Mouse (Mus musculus): ENCODE measurements at regions not wholly inside any gene's neighbourhood (a gene's known extent, or its start where the extent isn't known, plus 50 kb on each side); places are given as distances from the start of the nearest gene placed in this dataset.

DNA sequence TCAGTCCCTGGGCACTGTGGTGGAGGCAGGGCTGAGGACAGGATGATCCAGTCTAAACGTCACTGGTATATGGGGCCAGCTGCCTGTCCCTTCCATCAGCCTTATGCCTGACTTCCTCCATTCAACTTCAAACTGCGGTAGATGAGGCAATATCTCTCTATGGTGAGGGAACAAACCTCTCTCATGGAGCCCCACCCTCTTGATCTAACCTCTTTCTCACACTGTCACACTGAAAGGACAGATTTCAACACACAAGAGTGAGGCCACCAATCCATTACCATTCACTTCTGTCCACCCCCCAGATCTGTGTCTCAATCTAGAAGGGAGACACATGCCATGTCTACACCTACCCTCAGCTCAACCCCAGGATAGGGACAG is 92.5 kb upstream of the Smad3 start:
- no peak for DNase-seq (ENCODE audit: low spot score in 2 of 2)

DNA sequence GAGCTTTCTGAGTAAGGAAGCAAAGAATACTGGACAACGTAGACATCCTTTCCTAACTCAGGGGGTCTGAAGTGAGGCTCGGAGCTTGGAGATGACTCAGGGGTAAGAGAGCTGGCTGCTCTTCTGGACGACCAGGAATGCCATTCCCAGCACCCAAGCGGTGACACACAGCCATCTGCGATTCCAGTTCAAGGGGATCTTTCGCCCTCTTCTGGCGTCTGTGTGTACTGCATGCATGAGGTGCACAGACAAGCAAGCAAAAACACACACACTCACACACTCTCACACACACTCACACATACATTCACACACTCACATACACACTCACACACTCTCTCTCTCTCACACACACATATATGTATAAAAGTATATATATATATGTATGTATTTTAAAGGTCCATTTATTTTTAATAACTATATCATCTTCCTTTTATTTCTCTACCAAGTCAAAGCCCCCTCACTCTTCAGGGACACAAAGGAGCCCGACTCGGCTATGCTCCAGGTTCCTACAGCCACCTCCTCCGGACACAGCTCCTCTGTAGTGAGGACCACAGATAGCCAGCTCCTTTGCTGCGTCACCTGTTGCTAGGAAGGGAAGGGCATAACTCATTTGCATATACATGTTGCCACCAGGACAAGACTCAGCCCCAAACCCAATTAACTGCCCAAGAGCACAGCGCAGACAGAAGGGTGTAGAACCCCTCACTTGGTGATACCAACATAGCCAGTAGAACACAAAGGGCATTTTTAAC is 91.9 kb upstream of the Smad3 start:
- DNase-seq (ENCODE audit: low spot score in 2 of 2) = no peak

DNA sequence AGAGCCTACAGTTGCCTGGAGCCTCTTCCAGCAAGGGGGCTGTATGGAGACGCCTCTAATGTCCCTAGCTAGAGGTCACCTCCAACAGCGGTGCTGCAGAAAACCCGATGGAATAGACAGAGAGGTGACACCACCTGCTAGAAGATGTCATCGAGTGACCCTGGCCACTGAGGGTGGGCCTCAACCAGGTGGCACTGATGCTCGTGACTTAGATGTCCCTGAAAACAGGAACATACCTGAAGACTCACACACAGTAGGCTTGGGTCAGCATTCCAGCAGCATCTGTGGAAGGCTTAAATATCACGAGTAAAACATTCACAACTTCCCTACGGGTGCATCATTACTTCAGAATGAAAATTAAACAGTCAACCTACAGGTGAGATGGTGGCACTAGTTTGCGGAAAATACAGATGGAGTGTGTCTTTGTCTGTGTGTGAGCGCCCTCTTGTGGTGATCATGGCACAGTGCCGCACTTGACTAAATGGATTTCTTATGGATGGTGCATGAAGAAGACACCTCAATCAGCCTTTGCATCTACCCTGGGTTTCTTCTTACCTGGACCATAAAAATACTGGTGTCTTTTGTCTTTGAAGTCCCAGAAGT is 86.2 kb upstream of the Smad3 start:
- DNase-seq (ENCODE audit: low spot score in 2 of 2) = peak; percentile 77 to 84

- DNase-seq (ENCODE audit: low spot score in 2 of 2) = no peak
Measured at GRCm38 (mm10) chr9:63843431-63843830, 85.6 kb upstream of the Smad3 start.

DNA sequence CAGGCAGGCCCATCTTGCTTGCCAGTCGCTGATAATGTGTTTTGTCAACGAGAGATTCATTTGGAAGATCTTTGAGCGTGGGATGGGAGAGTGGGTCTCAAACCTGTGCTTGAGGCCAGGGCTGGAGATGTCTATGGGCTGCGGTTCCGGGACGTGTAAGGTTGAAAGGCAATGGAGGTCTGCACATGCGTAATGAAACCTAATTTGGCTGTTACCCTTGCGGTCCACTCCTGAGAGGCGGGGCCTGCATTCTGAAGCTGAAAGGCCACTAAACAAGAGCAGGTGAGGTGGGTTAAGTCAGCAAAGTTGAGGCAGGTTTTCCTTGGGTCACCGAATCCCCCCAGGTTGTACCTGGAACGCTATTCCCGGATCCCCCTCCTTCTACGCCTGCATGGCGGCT is 83.3 kb upstream of the Smad3 start:
- no peak for DNase-seq (ENCODE audit: low spot score in 2 of 2)

DNA sequence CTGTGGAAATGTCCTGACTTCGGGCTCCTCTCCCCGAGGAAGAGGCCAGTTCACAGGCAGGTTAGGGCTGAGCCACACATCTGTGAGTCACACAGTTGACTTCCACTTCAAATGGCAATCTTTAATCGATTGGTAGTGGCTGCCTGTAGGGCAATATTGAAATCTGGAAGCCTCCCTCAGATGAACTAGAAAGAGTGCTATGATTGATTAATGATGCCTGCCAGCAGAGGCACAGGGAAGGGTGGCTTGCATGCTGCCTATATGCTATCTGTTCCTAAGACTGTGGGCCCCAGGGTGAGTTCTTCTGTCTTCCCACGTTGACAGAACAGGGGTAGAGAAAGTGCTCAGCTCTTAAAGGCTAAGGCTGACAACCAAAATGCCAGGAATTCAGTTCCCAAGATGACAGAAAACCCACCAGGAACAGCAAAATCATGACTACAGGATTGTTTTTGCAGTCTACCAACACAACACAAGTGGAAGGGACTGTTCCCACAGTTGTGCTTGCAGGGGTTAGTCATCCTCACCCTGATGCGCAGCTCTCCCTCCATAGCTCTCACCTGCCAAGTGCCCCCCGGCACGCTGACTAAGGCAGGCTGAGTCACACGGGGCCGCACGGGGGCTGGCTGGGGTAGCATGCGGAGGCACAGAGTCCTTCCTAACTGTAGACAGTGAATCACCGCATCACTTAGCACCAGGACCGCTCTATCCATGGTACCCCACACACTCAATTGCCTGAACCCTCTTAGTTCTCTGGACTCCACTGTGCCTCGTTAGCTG is 81.4 kb upstream of the Smad3 start:
- no peak for DNase-seq (ENCODE audit: low spot score in 2 of 2)

GRCm38 (mm10) chr9:63837552-63837951 is 79.8 kb upstream of the Smad3 start:
- no peak for DNase-seq (ENCODE audit: low spot score in 2 of 2)

DNA sequence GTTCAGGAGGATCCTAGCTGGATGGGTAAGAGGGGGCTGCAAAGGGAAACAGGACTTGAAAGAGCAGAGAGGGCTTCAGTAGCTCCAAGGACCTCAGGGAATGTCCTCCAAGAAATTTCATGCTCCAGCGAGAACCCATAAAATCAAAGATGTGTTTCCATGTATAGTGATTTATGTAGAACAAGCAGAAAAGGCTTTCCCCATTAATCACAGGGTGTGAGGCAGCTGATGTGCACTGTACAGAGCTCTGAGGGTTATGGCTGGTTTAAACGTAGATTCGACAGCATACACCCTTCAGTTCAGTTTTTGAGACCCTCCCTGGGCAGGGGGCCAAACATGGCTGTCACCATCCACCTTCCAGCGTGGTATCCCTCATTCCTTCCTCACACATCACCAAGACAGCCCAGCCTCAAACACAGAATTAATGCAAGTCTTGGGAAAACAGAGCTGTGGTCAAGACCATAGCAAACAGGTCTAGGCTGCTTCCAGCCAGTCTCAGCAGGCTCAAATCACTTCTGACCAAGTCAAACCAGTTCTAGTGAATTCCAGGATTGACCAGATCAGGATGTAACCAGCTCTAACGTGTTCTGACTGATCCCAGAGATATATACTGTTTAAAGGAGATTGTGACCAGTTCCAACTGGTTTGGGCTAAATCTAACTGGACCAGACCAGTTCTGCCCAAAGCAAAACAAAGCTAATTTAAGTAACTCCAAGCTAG is 78.9 kb upstream of the Smad3 start:
- no peak for DNase-seq (ENCODE audit: low spot score in 2 of 2)

DNA sequence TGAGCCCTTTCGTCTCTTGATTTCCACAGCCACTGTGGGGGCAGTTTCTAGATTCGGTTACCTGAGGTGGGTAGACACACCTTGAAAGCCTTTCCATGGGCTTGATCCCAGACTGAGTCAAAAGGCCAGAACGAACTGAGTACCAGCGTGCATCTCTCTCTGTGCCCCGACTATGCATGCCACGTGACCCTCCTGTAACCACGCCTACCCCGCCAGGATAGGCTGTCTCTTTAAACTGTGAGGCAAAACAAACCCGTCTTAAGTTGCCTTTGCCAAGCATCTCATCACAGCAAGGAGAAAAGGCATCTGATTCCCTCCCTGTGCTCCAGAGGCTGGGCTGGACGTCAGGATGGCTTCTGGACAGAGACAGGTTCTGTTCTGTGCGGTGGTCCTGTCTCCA is 78.2 kb upstream of the Smad3 start:
- DNase-seq (ENCODE audit: low spot score in 2 of 2) = no peak

GRCm38 (mm10) chr9:63834416-63834815 is 76.6 kb upstream of the Smad3 start:
- no peak for DNase-seq (ENCODE audit: low spot score in 2 of 2)

GRCm38 (mm10) chr9:63818163-63818562 is 60.4 kb upstream of the Smad3 start:
- DNase-seq (ENCODE audit: low spot score in 2 of 2) = no peak

DNA sequence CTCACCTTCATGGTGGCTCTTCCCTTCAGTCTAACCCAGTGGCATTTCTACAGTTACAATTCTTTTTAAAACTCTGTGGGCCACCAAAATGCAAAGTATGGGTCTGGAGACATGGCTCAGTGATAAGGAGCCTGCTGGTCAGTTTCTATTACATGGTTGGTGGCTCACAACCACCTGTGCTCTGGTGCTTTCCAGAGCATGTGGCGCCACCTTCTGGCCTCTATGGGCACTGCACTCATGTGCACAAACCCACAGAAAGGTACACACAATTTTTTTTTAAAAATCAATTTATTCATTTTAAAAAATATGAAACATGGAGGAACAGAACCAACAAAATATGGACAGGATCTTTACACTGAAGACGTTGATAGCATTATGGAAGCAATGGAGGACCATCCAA is 58.7 kb upstream of the Smad3 start:
- DNase-seq (ENCODE audit: low spot score in 2 of 2) = no peak

DNA sequence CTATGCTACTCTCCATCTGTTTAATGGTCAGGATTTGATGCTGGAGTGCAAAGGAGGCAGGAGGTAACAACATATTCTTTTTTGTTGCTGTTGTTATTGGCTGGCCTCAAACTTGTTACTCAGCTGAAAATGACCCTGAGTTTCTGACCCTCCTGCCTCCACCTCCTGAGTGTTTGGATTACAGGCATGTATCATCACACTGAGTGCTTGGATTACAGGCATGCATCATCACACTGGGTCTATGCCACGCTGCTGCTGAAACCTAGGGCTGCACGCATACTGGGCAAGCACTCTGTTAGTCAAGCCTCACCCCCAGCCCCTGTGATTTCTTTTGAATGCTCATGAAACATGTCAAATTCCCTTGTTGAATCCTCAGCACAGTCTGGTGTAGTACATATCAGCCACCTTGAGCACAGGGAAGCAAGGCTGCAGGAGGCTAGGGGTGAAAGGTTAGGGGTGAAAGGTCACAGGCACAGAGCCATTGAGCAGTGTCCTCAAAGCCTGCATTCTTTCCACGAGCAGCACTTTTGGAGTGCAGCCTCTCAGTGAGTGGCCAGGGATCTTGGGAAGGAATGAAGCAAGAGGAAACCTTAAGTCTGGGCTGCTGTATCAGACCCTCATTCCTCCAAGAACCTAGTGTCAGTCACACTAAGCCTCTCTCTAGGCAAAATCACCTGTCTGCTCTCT is 52.2 kb upstream of the Smad3 start:
- DNase-seq (ENCODE audit: low spot score in 2 of 2) = no peak

Measured in right cerebral cortex, postnatal 10 days (tissue).